Comparison of ENCODE assay signal across 8 mouse cellular contexts in genomic region chr13:73763439-73764255, GRCm38 (mm10). TPM values are rescaled to one million over a fixed set of nuclear protein-coding genes. Genes with fewer than 3 reads are reported as not detected.
A peak's percentile ranks its signal among the peaks of the same experiment; 100 is the strongest.
DNase-seq lines count a peak whose midpoint lies in the region; ATAC-seq and TF ChIP-seq lines count a peak whose summit lies in the region.

No protein-coding gene starts in this region.

- H3K27me3 ChIP-seq in erythroblast, embryonic 14.5 days (ENCODE audit: control insufficient read depth) = peaks cover 6% of the 10 kb centered on the region; the same call in 1 of the 2 replicates
- no peaks in the 10 kb centered on the region for H3K27me3 ChIP-seq in heart, embryonic 13.5 days (replicated peaks)
- no peaks in the 10 kb centered on the region for H3K27me3 ChIP-seq in kidney, embryonic 16.5 days (ENCODE audit: insufficient read depth, low read length)
- H3K27me3 ChIP-seq in liver, postnatal 0 days (ENCODE audit: insufficient read depth, low read length) = no peaks in the 10 kb centered on the region
- H3K27me3 ChIP-seq in neural tube, embryonic 12.5 days (replicated peaks) = no peaks in the 10 kb centered on the region

- peaks cover 2% of the 10 kb centered on the region; the same call in 1 of the 2 replicates for H3K36me3 ChIP-seq in erythroblast, embryonic 14.5 days (ENCODE audit: control insufficient read depth)
- H3K36me3 ChIP-seq in heart, embryonic 13.5 days = peaks cover 6% of the 10 kb centered on the region
- 0 out of 2 replicates have a peak, but pooled peaks cover 3% of the 10 kb centered on the region for H3K36me3 ChIP-seq in kidney, embryonic 16.5 days (ENCODE audit: insufficient read depth, low read length)
- H3K36me3 ChIP-seq in liver, postnatal 0 days (replicated peaks; ENCODE audit: insufficient read depth, low read length) = no peaks in the 10 kb centered on the region
- 0 out of 2 replicates have a peak, but pooled peaks cover 3% of the 10 kb centered on the region for H3K36me3 ChIP-seq in neural tube, embryonic 12.5 days

- under 1% methylated on average over 70 of the region's 70 CpGs for WGBS in heart, embryonic 13.5 days
- under 1% methylated on average over 70 of the region's 70 CpGs for WGBS in kidney, embryonic 16.5 days
- WGBS in liver, postnatal 0 days (ENCODE audit: insufficient replicate concordance) = 2% methylated on average over 66 of the region's 70 CpGs
- under 1% methylated on average over 70 of the region's 70 CpGs for WGBS in neural tube, embryonic 12.5 days

- peak; percentile 16; the same call in 1 of the 2 replicates for TF ChIP-seq CTCF in liver, postnatal 0 days (IDR thresholded peaks at IDR 0.05; ENCODE audit: low read depth)

- peak overlapping the region; percentile 97 for H3K4me2 ChIP-seq in heart, embryonic 13.5 days
- H3K4me2 ChIP-seq in kidney, embryonic 16.5 days (replicated peaks; ENCODE audit: low read depth, low read length) = peak overlapping the region; percentile 89
- peak overlapping the region; percentile 98 for H3K4me2 ChIP-seq in liver, postnatal 0 days (ENCODE audit: low read depth, low read length)
- H3K4me2 ChIP-seq in neural tube, embryonic 12.5 days (replicated peaks) = peak overlapping the region; percentile 80

- ATAC-seq in heart, embryonic 13.5 days (ENCODE audit: extremely low read depth, insufficient number of reproducible peaks, low FRiP score, low TSS enrichment) = peak; percentile 89
- ATAC-seq in kidney, embryonic 16.5 days (ENCODE audit: low FRiP score, low TSS enrichment) = peak; percentile 94
- peak; percentile 93 for ATAC-seq in liver, postnatal 0 days
- ATAC-seq in neural tube, embryonic 12.5 days (ENCODE audit: low FRiP score, low read depth) = peak; percentile 86

- H3K4me1 ChIP-seq in erythroblast, embryonic 14.5 days (ENCODE audit: control insufficient read depth) = peaks cover 18% of the 10 kb centered on the region
- H3K4me1 ChIP-seq in heart, embryonic 13.5 days = peaks cover 65% of the 10 kb centered on the region
- peaks cover 40% of the 10 kb centered on the region for H3K4me1 ChIP-seq in kidney, embryonic 16.5 days (ENCODE audit: insufficient read depth, low read length)
- peaks cover 37% of the 10 kb centered on the region for H3K4me1 ChIP-seq in liver, postnatal 0 days (ENCODE audit: insufficient read depth)
- H3K4me1 ChIP-seq in neural tube, embryonic 12.5 days = peaks cover 30% of the 10 kb centered on the region

- H3K9ac ChIP-seq in heart, embryonic 13.5 days = peak overlapping the region; percentile 96
- H3K9ac ChIP-seq in kidney, embryonic 16.5 days (replicated peaks; ENCODE audit: low read length) = peak overlapping the region; percentile 78
- peak overlapping the region; percentile 75 for H3K9ac ChIP-seq in liver, postnatal 0 days (replicated peaks)
- peak overlapping the region; percentile 83 for H3K9ac ChIP-seq in neural tube, embryonic 12.5 days

- H3K27ac ChIP-seq in heart, embryonic 13.5 days (replicated peaks) = peak overlapping the region; percentile 89
- peak overlapping the region; percentile 60 for H3K27ac ChIP-seq in kidney, embryonic 16.5 days (ENCODE audit: low read length)
- peak overlapping the region; percentile 77 for H3K27ac ChIP-seq in liver, postnatal 0 days (ENCODE audit: low read depth)
- H3K27ac ChIP-seq in neural tube, embryonic 12.5 days = no peak overlapping the region

- no peak for TF ChIP-seq EP300 in liver, postnatal 0 days (IDR thresholded peaks at IDR 0.05; ENCODE audit: low read depth)

- peak overlapping the region; percentile 66 for H3K4me3 ChIP-seq in erythroblast, embryonic 14.5 days (replicated peaks)
- peak overlapping the region; percentile 88 for H3K4me3 ChIP-seq in heart, embryonic 13.5 days
- peak overlapping the region; percentile 69 for H3K4me3 ChIP-seq in kidney, embryonic 16.5 days (ENCODE audit: low read length)
- peak overlapping the region; percentile 71 for H3K4me3 ChIP-seq in liver, postnatal 0 days (ENCODE audit: low read depth, low read length)
- H3K4me3 ChIP-seq in neural tube, embryonic 12.5 days = peak overlapping the region; percentile 67

- H3K9me3 ChIP-seq in erythroblast, embryonic 14.5 days (ENCODE audit: control insufficient read depth, low read length) = no peaks in the 10 kb centered on the region
- no peaks in the 10 kb centered on the region for H3K9me3 ChIP-seq in heart, embryonic 13.5 days
- H3K9me3 ChIP-seq in kidney, embryonic 16.5 days (ENCODE audit: low read length) = no peaks in the 10 kb centered on the region
- H3K9me3 ChIP-seq in liver, postnatal 0 days (ENCODE audit: low read length) = no peaks in the 10 kb centered on the region
- no peaks in the 10 kb centered on the region for H3K9me3 ChIP-seq in neural tube, embryonic 12.5 days

- peak; percentile 84 to 86 for DNase-seq in B cell, adult 2 months
- peak; percentile 97 to 99 for DNase-seq in adrenal gland, adult (ENCODE audit: inconsistent age in 2 of 2, low spot score in 1 of 2)
- peak; percentile 93 for DNase-seq in liver, postnatal 0 days
- DNase-seq in testis, postnatal 10 days (ENCODE audit: low spot score) = peak; percentile 95

RNA-seq across cellular contexts. Expression of gene Slc12a7, which starts 30.8 kb away (rescaled TPM):
- polyA plus RNA-seq in erythroblast, embryonic 14.5 days (2012) = 0.04 and 0.20 TPM in 2 replicates
- polyA plus RNA-seq in heart, embryonic 13.5 days (2015; fragmentation: Nextera tagmentation; extraction: Ambion mirVana) = 31.6 and 32.1 TPM in 2 replicates
- polyA plus RNA-seq in kidney, embryonic 16.5 days (2015; fragmentation: Nextera tagmentation; extraction: Ambion mirVana) = 27.0 and 28.1 TPM in 2 replicates
- 6.5 and 7.0 TPM in 2 replicates for polyA plus RNA-seq in liver, postnatal 0 days (2015; fragmentation: Nextera tagmentation; extraction: Ambion mirVana)
- polyA plus RNA-seq in neural tube, embryonic 12.5 days (2016; fragmentation: Nextera tagmentation; extraction: Ambion mirVana) = 31.3 and 32.6 TPM in 2 replicates

RNA-seq across cellular contexts. Expression of gene Slc6a19, which starts 59.0 kb away (rescaled TPM):
- polyA plus RNA-seq in erythroblast, embryonic 14.5 days (2012) = not detected in 2 replicates
- not detected in 2 replicates for polyA plus RNA-seq in heart, embryonic 13.5 days (2015; fragmentation: Nextera tagmentation; extraction: Ambion mirVana)
- polyA plus RNA-seq in kidney, embryonic 16.5 days (2015; fragmentation: Nextera tagmentation; extraction: Ambion mirVana) = 2.1 and 2.3 TPM in 2 replicates
- polyA plus RNA-seq in liver, postnatal 0 days (2015; fragmentation: Nextera tagmentation; extraction: Ambion mirVana) = 1.3 and 1.4 TPM in 2 replicates
- 0.23 TPM in 2 replicates for polyA plus RNA-seq in neural tube, embryonic 12.5 days (2016; fragmentation: Nextera tagmentation; extraction: Ambion mirVana)
